Mouse (Mus musculus) T-cell, adult 2 months (primary cell): ENCODE results near the gene Dok4.
A peak's percentile ranks its signal among the peaks of the same experiment; 100 is the strongest.
"Not testable (repeated sequence)": the region's sequence is repeated elsewhere in the genome, so short reads cannot be mapped to it uniquely, and the experiment has no call there.

ENCODE experiments used
- DNase-seq: peaks from one replicate; pipeline ENCODE4 v3.0.0; 2022; ENCODE audit warnings: low spot score

Dok4 gene

GRCm38 (mm10) chr8:94841183-94841582 lies 34.9 kb downstream of the Dok4 start:
- no peak for DNase-seq

DNA sequence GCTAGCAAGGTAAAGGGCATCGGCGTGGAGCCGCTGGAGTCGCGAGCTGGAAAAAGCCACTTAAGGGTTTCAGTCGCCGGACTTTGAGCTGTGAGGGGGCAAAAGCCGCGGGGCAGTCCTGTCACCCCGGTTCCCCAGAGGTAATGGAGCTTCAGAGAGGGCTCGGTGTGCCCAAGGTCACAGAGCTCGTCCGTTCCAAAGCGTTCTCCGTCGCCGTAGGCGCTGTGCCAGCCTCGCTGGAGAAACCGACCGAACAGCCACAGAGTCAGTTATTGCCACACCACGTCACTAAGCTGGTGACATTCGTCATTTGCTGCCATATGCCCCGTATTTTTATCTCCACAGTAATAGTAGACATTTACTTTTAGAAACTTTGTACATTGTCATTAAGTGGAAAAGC lies 37.5 kb downstream of the Dok4 start:
- peak; percentile 76 for DNase-seq

GRCm38 (mm10) chr8:94837662-94838574 lies 38.2 kb downstream of the Dok4 start, which contains the start of the genes Coq9 and Ciapin1:
Gene Coq9 (plus strand): TSS chr8:94838321.
Gene Ciapin1 (minus strand): TSS chr8:94838358.
- DNase-seq = peak; percentile 96

DNA sequence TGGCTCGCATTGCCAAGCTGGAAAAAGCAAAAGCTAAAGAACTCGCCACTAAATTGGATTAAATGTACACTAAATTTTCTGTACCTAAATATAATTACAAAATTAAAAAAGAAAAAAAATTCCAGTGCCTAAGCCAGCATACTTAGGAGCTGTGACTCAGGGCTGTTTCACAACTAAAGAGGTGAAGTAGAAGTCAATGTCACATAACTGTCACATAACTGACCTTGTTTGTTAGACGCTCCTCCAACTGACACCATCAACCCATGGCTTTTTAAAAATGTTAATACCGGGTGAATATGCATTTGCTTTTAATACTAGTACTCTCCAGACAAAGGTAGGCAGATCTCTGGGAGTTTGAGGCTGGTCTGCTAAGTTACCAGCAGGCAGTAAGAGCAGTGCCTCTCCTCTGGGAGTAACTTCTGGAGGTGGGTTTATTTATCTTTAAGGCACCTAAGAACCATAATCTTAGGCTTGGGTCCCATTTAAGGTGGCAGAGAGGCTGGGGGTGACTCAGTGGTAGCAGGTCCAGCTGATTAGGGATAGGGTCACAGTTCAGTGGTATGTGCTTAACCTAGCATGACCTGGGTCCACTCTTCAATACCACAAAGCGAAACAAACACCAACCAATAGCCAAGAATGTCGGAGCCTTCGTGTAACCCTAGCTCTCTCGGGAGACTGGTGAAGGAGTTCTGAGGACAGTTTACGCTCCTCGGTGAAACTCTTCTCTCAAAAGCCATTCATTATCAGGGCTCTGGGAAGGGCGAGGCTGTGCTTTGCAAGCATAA lies 39.5 kb downstream of the Dok4 start:
- no peak for DNase-seq

DNA sequence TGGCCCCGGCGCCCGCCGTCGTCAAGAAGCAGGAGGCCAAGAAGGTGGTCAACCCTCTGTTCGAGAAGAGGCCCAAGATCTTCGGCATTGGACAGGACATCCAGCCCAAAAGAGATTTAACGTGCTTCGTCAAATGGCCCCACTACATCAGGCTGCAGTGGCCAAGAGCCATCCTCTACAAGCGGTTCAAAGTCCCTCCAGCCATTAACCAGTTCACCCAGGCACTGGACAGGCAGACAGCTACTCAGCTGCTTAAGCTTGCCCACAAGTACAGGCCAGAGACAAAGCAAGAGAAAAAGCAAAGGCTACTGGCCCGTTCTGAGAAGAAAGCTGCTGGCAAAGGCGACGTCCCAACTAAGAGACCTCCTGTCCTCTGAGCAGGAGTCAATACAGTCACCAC lies 40.4 kb downstream of the Dok4 start:
- DNase-seq = not testable (repeated sequence)

- not testable (repeated sequence) for DNase-seq
Measured at GRCm38 (mm10) chr8:94833901-94834405, 42.2 kb downstream of the Dok4 start.

- no peak for DNase-seq
Measured at GRCm38 (mm10) chr8:94828284-94828683, 47.8 kb downstream of the Dok4 start.

GRCm38 (mm10) chr8:94826210-94826609 lies 49.9 kb downstream of the Dok4 start:
- no peak for DNase-seq

DNA sequence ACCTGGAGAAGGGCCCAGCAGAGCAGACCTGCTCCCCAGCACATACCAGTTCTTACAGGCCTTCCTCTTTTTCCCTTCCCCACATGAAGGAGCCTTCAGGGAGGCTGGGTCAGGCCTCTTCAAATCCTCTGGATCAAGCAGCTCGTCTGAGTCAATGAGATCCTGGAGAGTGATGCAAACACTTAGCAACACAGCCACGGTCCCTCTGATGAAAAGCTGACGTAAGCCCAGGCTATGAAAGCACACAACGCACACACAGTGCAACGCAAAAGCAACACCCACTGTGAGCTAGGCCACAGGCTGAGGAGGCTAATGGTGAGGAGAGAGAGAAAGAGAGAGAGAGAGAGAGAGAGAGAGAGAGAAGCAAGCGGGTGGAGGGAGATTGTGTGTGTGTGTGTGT lies 51.0 kb downstream of the Dok4 start:
- DNase-seq = no peak

DNA sequence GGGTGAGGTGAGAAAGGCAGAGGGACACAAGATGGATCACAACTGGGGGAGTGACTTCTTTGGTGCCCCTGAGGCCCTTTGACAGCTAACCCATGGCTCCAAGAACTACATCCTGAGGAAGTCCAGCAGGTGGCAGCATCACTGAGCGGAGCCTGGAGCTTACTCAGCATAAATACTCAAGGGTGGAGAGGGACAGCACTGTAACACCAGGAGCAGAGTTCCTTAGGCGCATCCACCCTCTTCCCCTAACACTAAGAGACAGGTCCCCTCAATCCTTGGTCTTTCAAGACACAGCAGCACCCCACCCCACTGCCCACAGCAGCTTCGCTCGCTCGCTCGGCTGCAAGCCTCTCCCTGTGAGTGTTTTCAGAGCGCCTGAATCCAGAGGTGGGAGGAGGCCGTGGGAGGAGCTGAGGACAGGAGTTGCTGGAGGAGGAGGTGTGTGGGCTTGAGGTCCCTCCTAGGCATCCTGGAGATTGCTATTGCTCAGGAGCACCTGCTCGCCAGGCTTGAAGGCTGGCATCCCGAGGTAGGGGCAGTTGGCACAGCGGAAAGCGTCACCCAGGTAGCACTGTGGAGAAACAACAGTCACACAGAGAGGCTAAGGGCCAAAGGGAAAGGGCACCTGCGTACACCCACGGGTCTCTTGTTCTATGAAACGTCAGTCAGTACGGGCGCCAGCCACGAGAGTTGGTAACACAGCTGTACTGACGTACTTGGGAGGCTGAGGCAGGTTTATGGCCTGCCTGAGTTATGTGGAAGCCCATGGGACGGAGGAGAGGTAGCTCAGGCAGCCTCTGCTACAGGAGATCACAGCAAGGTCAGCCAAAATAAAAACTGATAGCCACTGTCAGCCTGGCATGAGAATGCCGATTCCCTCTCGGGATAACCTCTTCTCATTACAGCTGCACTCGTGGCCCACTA lies 53.2 kb downstream of the Dok4 start:
- DNase-seq = peak; percentile 23

DNA sequence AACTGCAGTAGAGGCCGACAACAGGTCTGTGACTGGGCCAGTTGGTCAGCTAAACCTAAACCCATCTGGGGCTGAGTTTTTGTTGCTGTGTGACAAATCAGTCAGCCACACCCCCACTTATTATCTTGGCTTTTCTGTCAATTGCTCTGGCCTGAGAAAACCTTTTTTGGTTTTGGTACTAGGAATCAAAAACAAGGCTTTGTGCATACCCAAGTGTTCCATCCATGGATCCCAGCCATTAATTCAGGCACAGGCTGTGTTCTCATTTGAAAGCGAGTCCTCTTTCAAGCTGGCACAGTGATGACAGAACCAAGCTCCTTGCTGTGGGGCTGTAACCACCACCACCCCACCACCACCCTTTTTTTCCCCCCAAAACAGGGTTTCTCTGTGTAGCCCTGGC lies 54.7 kb downstream of the Dok4 start:
- DNase-seq = no peak

GRCm38 (mm10) chr8:94820553-94820952 lies 55.6 kb downstream of the Dok4 start:
- DNase-seq = no peak

DNA sequence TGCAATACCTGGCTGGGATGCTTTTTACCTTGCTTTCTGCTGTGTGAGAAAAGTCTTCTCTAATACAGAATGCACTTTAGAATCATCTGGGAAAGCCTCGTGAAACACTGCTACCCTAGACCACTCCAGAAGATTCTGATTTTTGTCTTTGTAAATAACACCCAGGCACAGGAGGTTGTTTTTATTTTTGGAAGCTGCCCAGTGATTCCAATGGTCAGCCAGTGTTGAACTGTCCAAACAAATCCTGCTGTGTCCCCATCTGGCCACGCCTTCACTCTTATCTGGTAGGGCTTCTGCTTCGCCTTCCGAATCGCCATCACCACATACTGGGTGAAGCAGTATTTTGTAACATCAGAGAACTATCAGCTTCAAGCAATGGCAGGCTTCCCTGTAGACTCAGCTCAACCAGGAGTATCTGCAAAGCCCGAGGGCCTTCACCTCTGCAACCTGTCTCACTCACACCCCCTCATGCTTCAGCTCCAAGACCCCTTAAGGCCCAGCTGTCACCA lies 56.4 kb downstream of the Dok4 start:
- DNase-seq = no peak

DNA sequence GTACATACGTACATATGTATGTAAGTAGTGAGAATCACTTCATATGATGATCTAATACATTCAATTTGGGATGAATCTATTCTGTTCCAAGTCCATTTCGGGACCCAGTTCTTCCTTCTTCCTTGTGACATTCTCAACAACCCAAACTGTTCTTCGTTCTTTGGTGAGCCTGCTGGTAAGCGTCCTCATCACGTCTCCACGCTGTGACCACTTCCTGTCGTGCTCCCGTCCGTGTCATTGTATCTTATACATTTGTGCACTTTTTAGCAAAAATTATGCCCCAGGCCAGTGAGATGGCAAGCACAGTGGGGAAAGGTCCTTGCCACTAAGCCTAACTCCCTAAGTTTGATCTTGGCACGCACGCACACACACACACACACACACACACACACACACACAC lies 58.2 kb downstream of the Dok4 start:
- DNase-seq = peak; percentile 25

DNA sequence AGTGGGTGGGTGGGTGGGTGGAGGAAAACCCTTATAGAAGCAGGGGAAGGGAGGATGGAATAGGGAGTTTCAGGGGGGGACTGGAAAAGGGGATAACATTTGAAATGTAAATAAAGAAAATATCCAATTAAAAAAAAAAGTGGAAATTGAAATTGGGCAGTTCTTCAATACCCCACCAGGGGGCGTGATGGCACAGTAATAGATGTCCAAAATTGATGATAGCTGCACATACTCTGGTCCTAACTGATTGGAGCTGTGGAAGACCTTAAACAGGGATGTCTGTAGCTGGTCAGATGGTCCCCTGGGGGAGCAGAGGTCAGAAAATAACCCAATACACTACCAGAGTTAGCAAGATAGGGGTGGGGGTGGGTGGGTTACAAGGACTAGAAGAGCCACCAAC lies 61.6 kb downstream of the Dok4 start:
- peak; percentile 16 for DNase-seq
